Mouse (Mus musculus) lung, adult 2 months (tissue): ENCODE results near the gene Gck.

ENCODE experiments used
- CTCF ChIP-seq: fragments of 200-500 bp; IDR thresholded peaks from 2 replicates; pipeline ENCODE4 v1.5.1; 2011; ENCODE audit warnings: mild to moderate bottlenecking, low read length, control low read depth; ENCODE audit not compliant: insufficient read depth
- POLR2A ChIP-seq: fragments of 200-500 bp; IDR thresholded peaks from 2 replicates; pipeline ENCODE4 v1.6.1; 2011; ENCODE audit warnings: low read depth, mild to moderate bottlenecking, control low read depth, low read length, borderline replicate concordance; ENCODE audit errors: extremely low read depth

DNA sequence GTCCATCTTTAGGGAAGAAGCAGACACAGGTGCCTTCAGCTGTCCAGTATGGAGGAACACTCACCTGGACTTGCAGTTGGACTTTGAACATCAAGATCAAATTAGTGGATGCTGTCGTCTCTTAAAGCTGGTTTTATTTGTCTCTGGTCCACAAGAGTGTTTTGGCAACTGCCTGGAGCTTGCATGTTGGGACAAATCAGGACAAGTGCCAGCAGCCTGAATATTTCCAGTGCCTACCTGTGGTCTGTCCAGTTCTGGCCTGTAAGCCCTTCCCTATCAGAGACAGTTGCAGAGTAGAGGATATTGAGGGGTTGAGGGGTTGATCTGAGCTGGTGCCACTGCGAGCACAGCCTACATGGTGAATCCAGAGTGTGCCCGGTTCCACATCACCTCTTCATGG, 16.9 kb upstream of the Gck start:
- TF ChIP-seq CTCF, result no peak
- TF ChIP-seq POLR2A, result no peak
